Mouse (Mus musculus): Measurements from ENCODE around the gene Tulp3. TPM values are rescaled to one million over a fixed set of nuclear protein-coding genes. Genes with fewer than 3 reads are reported as not detected.

Tulp3 gene
- polyA plus RNA-seq, 1 experiment = 19.0 TPM

DNA sequence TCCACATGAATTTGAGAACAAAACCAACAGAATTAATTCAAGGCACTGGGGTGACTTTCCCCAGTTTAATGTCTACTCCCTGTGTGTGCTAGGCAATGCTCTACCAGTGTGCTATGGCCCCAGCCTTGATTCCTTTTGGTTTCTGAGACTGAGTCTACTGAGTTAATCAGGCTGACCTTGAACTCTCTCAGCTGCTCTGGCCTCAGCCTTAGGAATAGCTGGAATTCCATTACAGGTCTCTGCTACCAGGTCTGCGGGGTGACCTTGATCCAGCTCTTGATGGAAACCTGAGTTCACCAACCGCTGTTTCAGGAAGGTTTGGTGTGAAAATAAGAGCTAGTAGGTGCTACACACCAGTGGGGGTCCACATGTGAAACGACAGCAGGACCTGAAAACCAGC, 53.8 kb downstream of the Tulp3 start:
- Histone ChIP-seq H3K4me3 (ENCODE audit: insufficient read depth, poor library complexity, severe bottlenecking) (no peak overlapping the region), H3K36me3 (ENCODE audit: control insufficient read depth, insufficient read depth) (no peaks in the 10 kb centered on the region), H3K27me3 (ENCODE audit: control insufficient read depth, insufficient read depth, insufficient read length) (no peaks in the 10 kb centered on the region), H3K79me3 (ENCODE audit: low read depth) (peaks cover 27% of the 10 kb centered on the region), H3ac (ENCODE audit: control insufficient read depth, insufficient read length, low read depth) (no peak overlapping the region), H3K79me2 (ENCODE audit: control insufficient read depth, insufficient read depth) (peaks cover 33% of the 10 kb centered on the region)
- no peak for TF ChIP-seq MYOD1 (IDR thresholded peaks at IDR 0.05; ENCODE audit: control insufficient read depth, insufficient read length, low read depth)
- no peak for TF ChIP-seq CEBPB (IDR thresholded peaks at IDR 0.05; ENCODE audit: low read depth)
- TF ChIP-seq CTCF (IDR thresholded peaks at IDR 0.05; ENCODE audit: control insufficient read depth, insufficient read depth, insufficient read length) = no peak
- TF ChIP-seq MAX (IDR thresholded peaks at IDR 0.05) = no peak
- TF ChIP-seq USF1 (IDR thresholded peaks at IDR 0.05; ENCODE audit: low read depth) = no peak
- TF ChIP-seq MYOG (IDR thresholded peaks at IDR 0.05; ENCODE audit: control insufficient read depth, extremely low read depth, insufficient read length) = no peak
- no peak for TF ChIP-seq FOSL1 (IDR thresholded peaks at IDR 0.05; ENCODE audit: insufficient read depth, low read length, poor library complexity, severe bottlenecking)

DNA sequence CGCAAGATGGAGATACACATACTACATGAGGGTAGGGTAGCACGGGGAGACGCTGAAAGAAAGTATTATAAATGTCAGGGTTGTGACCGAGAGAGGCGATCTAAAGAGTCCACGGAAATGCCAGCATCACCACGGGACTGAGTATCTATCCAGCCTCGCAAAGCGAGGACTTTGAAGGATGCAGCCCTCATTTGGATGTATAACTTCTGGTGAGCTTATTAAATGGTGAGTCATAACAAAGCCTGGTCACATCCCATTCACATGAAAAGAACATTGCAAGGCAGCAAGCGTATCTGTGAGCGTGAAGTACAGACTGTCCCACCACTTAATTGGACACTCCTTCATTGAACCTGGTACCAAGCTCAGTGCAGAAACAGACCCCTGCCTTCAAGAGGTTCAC, 54.2 kb downstream of the Tulp3 start:
- peaks cover 37% of the 10 kb centered on the region for H3K79me2 ChIP-seq (ENCODE audit: control insufficient read depth, insufficient read depth)
- peaks cover 27% of the 10 kb centered on the region for H3K79me3 ChIP-seq (ENCODE audit: low read depth)
- H3ac ChIP-seq (ENCODE audit: control insufficient read depth, insufficient read length, low read depth) = no peak overlapping the region
- H3K36me3 ChIP-seq (ENCODE audit: control insufficient read depth, insufficient read depth) = no peaks in the 10 kb centered on the region
- TF ChIP-seq USF1 (IDR thresholded peaks at IDR 0.05; ENCODE audit: low read depth) = no peak
- TF ChIP-seq CTCF (IDR thresholded peaks at IDR 0.05; ENCODE audit: control insufficient read depth, insufficient read depth, insufficient read length) = no peak
- TF ChIP-seq CEBPB (IDR thresholded peaks at IDR 0.05; ENCODE audit: low read depth) = no peak
- TF ChIP-seq MAX (IDR thresholded peaks at IDR 0.05) = no peak
- no peak for TF ChIP-seq FOSL1 (IDR thresholded peaks at IDR 0.05; ENCODE audit: insufficient read depth, low read length, poor library complexity, severe bottlenecking)
- no peak for TF ChIP-seq MYOG (IDR thresholded peaks at IDR 0.05; ENCODE audit: control insufficient read depth, extremely low read depth, insufficient read length)
- no peak for TF ChIP-seq MYOD1 (IDR thresholded peaks at IDR 0.05; ENCODE audit: control insufficient read depth, insufficient read length, low read depth)
- no peaks in the 10 kb centered on the region for H3K27me3 ChIP-seq (ENCODE audit: control insufficient read depth, insufficient read depth, insufficient read length)
- no peak overlapping the region for H3K4me3 ChIP-seq (ENCODE audit: insufficient read depth, poor library complexity, severe bottlenecking)

DNA sequence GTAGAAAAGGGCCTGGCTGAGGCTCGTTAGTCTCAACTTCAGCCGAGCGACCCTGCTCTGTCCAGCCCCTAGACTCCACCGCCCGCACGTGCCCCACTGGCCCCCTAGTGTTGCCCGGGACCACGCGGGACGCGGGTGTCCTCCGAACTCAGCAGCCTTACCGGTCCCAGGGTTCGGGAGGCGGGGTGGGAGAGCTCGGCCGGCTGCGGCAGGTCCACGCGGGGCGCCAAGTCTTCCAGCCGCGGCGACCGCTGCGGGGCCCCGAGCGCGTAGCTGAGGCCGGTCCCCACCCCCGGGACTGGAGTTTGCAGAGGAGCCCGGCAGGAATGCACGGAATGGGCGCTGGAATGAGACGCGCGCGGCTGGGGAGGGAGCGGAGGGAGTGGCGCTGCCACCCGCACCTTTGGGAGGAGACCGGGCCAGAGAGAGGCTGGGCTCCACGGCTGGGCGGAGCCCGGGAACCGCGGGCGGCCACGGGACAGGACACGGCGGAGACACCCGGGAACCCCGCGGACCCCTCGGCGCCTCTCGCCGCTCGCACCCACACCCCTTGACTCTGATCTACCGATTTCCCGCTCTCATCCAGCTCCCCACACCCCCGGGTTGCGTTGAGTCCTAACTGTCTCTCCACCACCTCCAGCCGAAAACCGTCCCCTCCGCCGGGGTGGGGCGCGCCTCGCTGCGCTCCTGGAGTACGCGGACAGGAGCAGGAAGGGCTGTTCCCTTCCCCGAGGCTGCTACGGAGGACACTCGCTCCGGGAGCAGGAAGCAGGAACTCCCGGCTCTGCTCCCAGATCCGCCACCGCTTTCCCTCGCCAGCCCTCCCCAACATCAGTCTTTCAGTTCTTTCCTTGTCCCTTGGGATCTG, 55.3 kb downstream of the Tulp3 start, which contains the start of gene Tead4:
Gene Tead4 (minus strand): TSS at position 690 of the 868 bp plus-strand sequence.
- Histone ChIP-seq H3K36me3 (ENCODE audit: control insufficient read depth, insufficient read depth) (no peaks in the 10 kb centered on the region), H3ac (ENCODE audit: control insufficient read depth, insufficient read length, low read depth) (peak within 1 kb of the TSS; percentile 93), H3K4me3 (ENCODE audit: insufficient read depth, poor library complexity, severe bottlenecking) (peak within 1 kb of the TSS; percentile 60), H3K79me2 (ENCODE audit: control insufficient read depth, insufficient read depth) (peaks cover 48% of the 10 kb centered on the region), H3K27me3 (ENCODE audit: control insufficient read depth, insufficient read depth, insufficient read length) (no peaks in the 10 kb centered on the region), H3K79me3 (ENCODE audit: low read depth) (peaks cover 34% of the 10 kb centered on the region)
- TF ChIP-seq MYOG (IDR thresholded peaks at IDR 0.05; ENCODE audit: control insufficient read depth, extremely low read depth, insufficient read length) (no peak), USF1 (IDR thresholded peaks at IDR 0.05; ENCODE audit: low read depth) (no peak), FOSL1 (IDR thresholded peaks at IDR 0.05; ENCODE audit: insufficient read depth, low read length, poor library complexity, severe bottlenecking) (no peak), MAX (IDR thresholded peaks at IDR 0.05) (no peak), MYOD1 (IDR thresholded peaks at IDR 0.05; ENCODE audit: control insufficient read depth, insufficient read length, low read depth) (no peak), CEBPB (IDR thresholded peaks at IDR 0.05; ENCODE audit: low read depth) (no peak), CTCF (IDR thresholded peaks at IDR 0.05; ENCODE audit: control insufficient read depth, insufficient read depth, insufficient read length) (no peak)

DNA sequence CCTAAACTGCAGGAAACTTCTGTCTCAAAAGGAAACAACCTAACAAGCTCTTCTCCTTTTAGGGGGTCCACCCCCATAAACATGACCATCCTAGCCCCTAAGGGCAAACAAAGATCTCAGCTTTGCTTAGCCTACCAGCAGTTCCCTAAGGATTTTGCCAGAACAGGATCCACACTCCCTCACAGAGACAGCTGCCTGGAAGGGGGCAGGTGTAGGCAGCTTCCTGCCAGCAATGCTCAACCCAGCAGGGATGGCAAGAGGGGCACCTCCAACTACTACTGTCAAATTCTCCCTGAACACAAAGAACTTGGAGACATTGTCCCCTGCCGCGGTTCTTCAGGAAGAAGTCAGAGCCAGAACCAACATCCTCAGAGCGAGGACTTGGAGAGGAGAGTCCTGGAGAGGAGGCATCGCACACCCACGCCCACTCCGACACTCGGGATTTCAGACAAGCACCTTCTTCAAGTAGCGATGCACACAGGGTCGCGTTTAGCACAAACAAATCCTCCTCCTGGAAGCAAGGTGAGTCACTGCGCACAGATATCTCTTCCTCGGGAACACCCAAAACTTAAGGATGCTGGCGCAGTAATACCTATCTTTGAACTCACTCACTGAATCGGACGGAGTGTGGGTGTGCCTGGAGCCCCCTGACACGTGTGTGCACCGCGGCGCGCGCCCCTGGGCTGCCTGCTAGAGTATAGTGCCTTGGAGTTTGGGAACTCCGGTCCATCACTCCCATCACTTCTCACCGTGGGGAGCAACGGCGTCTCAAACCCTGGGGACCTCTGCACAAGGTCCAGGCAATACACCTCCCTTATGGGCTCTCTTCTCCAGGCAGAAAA, 56.1 kb downstream of the Tulp3 start:
- Histone ChIP-seq H3ac (ENCODE audit: control insufficient read depth, insufficient read length, low read depth) (peak overlapping the region; percentile 93), H3K79me3 (ENCODE audit: low read depth) (peaks cover 42% of the 10 kb centered on the region), H3K4me3 (ENCODE audit: insufficient read depth, poor library complexity, severe bottlenecking) (peak overlapping the region; percentile 60), H3K36me3 (ENCODE audit: control insufficient read depth, insufficient read depth) (no peaks in the 10 kb centered on the region), H3K79me2 (ENCODE audit: control insufficient read depth, insufficient read depth) (peaks cover 56% of the 10 kb centered on the region), H3K27me3 (ENCODE audit: control insufficient read depth, insufficient read depth, insufficient read length) (no peaks in the 10 kb centered on the region)
- TF ChIP-seq MYOD1 (IDR thresholded peaks at IDR 0.05; ENCODE audit: control insufficient read depth, insufficient read length, low read depth) = peak; percentile 7
- no peak for TF ChIP-seq USF1 (IDR thresholded peaks at IDR 0.05; ENCODE audit: low read depth)

- Histone ChIP-seq H3K4me3 (ENCODE audit: insufficient read depth, poor library complexity, severe bottlenecking) (peak overlapping the region; percentile 15), H3K79me3 (ENCODE audit: low read depth) (peaks cover 52% of the 10 kb centered on the region), H3K79me2 (ENCODE audit: control insufficient read depth, insufficient read depth) (peaks cover 69% of the 10 kb centered on the region), H3ac (ENCODE audit: control insufficient read depth, insufficient read length, low read depth) (peak overlapping the region; percentile 12), H3K27me3 (ENCODE audit: control insufficient read depth, insufficient read depth, insufficient read length) (no peaks in the 10 kb centered on the region), H3K36me3 (ENCODE audit: control insufficient read depth, insufficient read depth) (peaks cover 5% of the 10 kb centered on the region)
- TF ChIP-seq CEBPB (IDR thresholded peaks at IDR 0.05; ENCODE audit: low read depth) = no peak
- no peak for TF ChIP-seq MYOG (IDR thresholded peaks at IDR 0.05; ENCODE audit: control insufficient read depth, extremely low read depth, insufficient read length)
- no peak for TF ChIP-seq MYOD1 (IDR thresholded peaks at IDR 0.05; ENCODE audit: control insufficient read depth, insufficient read length, low read depth)
- TF ChIP-seq USF1 (IDR thresholded peaks at IDR 0.05; ENCODE audit: low read depth) = no peak
- TF ChIP-seq MAX (IDR thresholded peaks at IDR 0.05) = no peak
- no peak for TF ChIP-seq FOSL1 (IDR thresholded peaks at IDR 0.05; ENCODE audit: insufficient read depth, low read length, poor library complexity, severe bottlenecking)
- no peak for TF ChIP-seq CTCF (IDR thresholded peaks at IDR 0.05; ENCODE audit: control insufficient read depth, insufficient read depth, insufficient read length)
These were observed 57.4 kb downstream of the Tulp3 start for GRCm38 (mm10) chr6:128298246-128298645.

All from C2C12 (cell line).